Mouse (Mus musculus) left cerebral cortex, adult 9 months (tissue): ENCODE data around the gene Tgfbr2.
A peak's percentile ranks its signal among the peaks of the same experiment; 100 is the strongest.

ENCODE experiments used
- DNase-seq, 2 experiments: peaks; one replicate each; pipeline ENCODE4 v3.0.0; 2022; ENCODE audit warnings: low spot score in 2 of 2

Gene Tgfbr2

GRCm38 (mm10) chr9:116174481-116175461, at the start of gene Tgfbr2:
Gene Tgfbr2 (minus strand): TSS chr9:116175360.
- DNase-seq, result peak in 1 of 2 experiments; percentile 56

- peak; percentile 21 to 26 for DNase-seq
Observed at GRCm38 (mm10) chr9:116223368-116223767, 48.2 kb upstream of the Tgfbr2 start.

GRCm38 (mm10) chr9:116222643-116223042, 47.5 kb upstream of the Tgfbr2 start:
- DNase-seq, result no peak

- DNase-seq, result no peak
Observed at GRCm38 (mm10) chr9:116222000-116222399, 46.8 kb upstream of the Tgfbr2 start.

GRCm38 (mm10) chr9:116221565-116221964, 46.4 kb upstream of the Tgfbr2 start:
- DNase-seq, result no peak

- no peak for DNase-seq
Observed at GRCm38 (mm10) chr9:116220616-116221015, 45.5 kb upstream of the Tgfbr2 start.

GRCm38 (mm10) chr9:116220159-116220515, 45.0 kb upstream of the Tgfbr2 start:
- no peak for DNase-seq

- no peak for DNase-seq
Observed at GRCm38 (mm10) chr9:116219234-116220158, 44.3 kb upstream of the Tgfbr2 start.

GRCm38 (mm10) chr9:116218780-116219179, 43.6 kb upstream of the Tgfbr2 start:
- peak in 1 of 2 experiments; percentile 30 for DNase-seq

GRCm38 (mm10) chr9:116217099-116217498, 41.9 kb upstream of the Tgfbr2 start:
- no peak for DNase-seq

- DNase-seq, result no peak
Observed at GRCm38 (mm10) chr9:116216677-116217076, 41.5 kb upstream of the Tgfbr2 start.

- DNase-seq, result no peak
Observed at GRCm38 (mm10) chr9:116214296-116214695, 39.1 kb upstream of the Tgfbr2 start.

- DNase-seq, result no peak
Observed at GRCm38 (mm10) chr9:116212915-116213619, 37.9 kb upstream of the Tgfbr2 start.

GRCm38 (mm10) chr9:116212069-116212468, 36.9 kb upstream of the Tgfbr2 start:
- DNase-seq, result no peak

GRCm38 (mm10) chr9:116208169-116208904, 33.2 kb upstream of the Tgfbr2 start:
- no peak for DNase-seq

GRCm38 (mm10) chr9:116206901-116207300, 31.7 kb upstream of the Tgfbr2 start:
- DNase-seq, result no peak

- DNase-seq, result no peak
Observed at GRCm38 (mm10) chr9:116203675-116204074, 28.5 kb upstream of the Tgfbr2 start.

GRCm38 (mm10) chr9:116199127-116199526, 24.0 kb upstream of the Tgfbr2 start:
- no peak for DNase-seq

- DNase-seq, result no peak
Observed at GRCm38 (mm10) chr9:116198488-116198887, 23.3 kb upstream of the Tgfbr2 start.

GRCm38 (mm10) chr9:116197491-116198170, 22.5 kb upstream of the Tgfbr2 start:
- DNase-seq, result no peak
